Mouse (Mus musculus) brain, embryonic 14.5 days (tissue): ENCODE measurements at regions not wholly inside any gene's neighbourhood (a gene's known extent, or its start where the extent isn't known, plus 50 kb on each side); places are given as distances from the start of the nearest gene placed in this dataset.

ENCODE experiments used
- CTCF ChIP-seq: fragments of 200-500 bp; IDR thresholded peaks from 2 replicates; pipeline ENCODE4 v1.5.1; 2012; ENCODE audit warnings: inconsistent platforms, mild to moderate bottlenecking, moderate library complexity, borderline replicate concordance; ENCODE audit not compliant: insufficient read depth, insufficient read length; ENCODE audit errors: extremely low read depth
- POLR2A ChIP-seq: fragments of 200-500 bp; IDR thresholded peaks from 2 replicates; pipeline ENCODE4 v1.6.1; 2012; ENCODE audit warnings: mild to moderate bottlenecking, inconsistent platforms, borderline replicate concordance; ENCODE audit not compliant: poor library complexity, insufficient read depth, insufficient read length, severe bottlenecking; ENCODE audit errors: extremely low read depth

DNA sequence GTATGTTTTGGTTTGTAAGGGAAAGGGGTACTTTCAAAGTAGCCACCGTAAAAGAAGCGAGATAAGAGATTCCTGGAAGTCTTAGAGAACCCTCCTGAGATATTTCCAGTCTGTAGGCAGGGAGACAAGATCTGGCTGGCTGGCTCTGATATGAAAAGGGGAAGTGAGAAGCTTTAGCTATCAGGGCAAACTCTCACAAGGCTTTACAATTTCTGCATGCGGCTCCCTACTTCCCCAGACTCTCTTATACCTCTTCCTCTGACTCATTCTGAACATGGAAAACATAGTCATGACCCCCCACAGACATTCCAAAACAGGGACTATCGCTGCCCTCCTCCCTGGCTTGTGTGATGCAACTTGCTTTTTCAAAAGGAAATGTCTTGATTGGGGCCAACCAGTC lies 118.6 kb upstream of the Fam3c start:
- TF ChIP-seq CTCF (no peak), POLR2A (no peak)
